Mouse (Mus musculus): ENCODE results near the gene Nxpe4.
"Not testable (repeated sequence)": the region's sequence is repeated elsewhere in the genome, so short reads cannot be mapped to it uniquely, and the experiment has no call there.

Nxpe4 gene

DNA sequence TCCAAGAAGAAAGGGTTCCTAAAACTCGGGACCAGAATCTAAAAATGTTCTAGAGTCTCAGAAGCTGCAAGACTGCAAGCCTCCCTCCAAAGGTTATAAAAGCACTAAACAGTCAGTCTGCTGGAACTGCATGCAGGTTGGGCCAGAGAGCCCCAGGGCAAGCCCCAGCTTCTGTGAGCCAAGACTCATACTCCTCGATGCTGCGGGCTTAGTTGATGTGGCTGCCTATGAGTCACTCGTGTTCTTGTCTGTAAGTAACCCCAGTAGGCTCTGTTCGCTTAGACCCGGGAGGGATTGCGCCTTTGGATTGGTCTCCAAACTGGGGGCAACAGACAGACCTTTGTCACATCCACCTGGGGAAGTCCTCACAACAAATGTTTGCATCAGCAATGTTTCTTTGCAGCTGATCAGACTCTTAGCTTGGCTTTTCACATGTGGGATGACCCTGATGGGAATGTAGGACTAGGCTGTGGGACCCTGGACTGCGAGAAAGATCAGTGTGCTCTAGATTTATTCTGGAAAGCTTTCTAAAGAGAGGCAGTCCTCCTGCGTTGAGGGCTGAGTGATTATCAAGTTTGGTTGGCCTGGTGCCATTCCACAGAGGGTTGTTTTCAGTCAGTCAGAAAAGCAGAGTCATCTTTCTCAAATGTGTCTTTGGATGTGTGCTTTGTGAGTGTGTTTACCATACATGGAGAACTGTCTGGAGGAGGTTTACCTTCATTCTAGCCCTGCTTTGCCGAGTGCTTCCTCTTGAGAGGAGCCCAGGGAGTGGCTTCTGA lies 245.9 kb downstream of the Nxpe4 start:
- no peak for DNase-seq (ENCODE audit: low read depth, low spot score)

DNA sequence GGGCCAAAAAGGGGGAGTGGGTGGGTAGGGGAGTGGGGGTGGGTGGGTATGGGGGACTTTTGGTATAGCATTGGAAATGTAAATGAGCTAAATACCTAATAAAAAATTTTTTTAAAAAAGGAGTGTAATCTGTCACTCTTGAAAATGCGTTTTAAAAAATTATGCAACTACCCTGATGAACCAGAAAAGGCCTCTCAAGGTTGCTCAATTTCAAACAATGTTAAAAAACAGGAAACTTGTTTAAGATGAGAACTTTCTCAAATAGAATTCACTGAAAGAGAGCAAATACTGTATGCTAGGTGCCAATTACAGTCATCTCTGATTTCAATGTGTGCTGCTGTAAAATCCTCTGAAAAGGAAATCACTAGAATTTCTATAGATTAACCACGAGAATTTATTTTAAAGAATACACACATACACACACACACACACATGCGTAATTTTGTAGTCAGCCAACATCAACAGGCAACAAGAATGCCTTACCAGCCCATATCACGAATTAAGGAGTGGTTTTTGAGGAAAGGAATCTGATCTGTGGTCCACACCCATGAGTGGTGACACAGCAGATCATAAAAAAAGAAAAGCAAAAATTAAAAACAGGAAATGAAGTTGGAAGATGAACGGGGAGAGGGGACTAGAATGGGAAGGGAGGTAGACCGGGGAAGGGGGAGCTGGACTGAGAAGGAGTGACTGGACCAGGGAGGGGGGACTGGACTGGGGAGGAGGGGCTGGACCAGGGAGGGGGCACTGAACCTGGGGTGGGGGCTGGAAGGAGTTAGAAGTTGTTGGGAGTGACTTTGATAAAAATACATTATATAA lies 248.6 kb downstream of the Nxpe4 start:
- DNase-seq (ENCODE audit: low read depth, low spot score), result no peak

DNA sequence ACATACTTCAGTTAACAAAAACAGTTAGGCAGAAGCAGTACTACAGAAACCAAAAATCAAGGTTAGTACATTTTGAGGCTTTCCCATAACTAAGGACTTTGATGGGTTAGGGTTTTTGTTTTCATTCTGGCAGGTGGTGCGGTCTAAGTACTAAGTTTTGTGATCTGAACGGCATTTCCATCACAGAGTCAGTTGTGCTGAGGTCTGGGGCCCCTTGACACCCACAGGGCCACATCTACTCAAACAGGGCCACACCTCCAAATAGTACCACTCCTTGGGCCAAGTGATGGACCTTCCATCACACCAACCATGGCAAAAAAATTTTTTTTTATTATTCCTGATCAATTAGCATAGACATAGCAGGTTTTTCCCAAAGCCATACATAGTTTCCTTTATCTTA lies 251.8 kb downstream of the Nxpe4 start:
- DNase-seq (ENCODE audit: low read depth, low spot score), result no peak

DNA sequence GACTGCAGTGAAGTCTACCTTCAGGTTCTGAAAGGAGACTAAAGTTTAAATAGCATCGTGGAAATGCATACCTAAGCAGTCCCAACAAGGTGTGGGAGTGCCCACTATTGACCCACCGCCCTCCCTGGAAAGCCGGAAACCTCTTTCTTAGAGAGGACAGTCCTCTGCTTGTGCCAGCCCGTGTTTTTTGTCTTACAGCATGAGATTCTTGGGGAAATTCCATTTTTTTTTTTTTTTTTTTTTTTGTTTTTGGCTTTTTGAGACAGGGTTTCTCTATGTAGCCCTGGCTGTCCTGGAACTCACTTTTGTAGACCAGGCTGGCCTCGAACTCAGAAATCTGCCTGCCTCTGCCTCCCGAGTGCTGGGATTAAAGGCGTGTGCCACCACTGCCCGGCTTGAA lies 255.5 kb downstream of the Nxpe4 start:
- DNase-seq (ENCODE audit: low read depth, low spot score), result not testable (repeated sequence)

DNA sequence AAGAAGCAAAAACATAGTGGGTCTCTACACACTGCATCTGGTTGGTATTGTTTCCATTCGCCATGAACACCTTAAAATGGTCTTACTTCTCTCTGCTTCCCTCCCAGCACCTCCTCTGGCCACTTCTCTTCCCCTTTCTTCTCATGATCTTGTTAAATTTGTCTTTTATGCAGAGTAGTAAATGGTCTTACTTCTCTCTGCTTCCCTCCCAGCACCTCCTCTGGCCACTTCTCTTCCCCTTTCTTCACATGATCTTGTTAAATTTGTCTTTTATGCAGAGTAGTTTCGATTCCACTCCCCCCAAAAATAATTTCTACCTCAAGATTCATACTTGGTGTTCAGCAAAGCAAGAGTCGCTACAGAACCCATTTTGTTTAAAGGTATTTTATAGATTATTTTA lies 256.2 kb downstream of the Nxpe4 start:
- DNase-seq (ENCODE audit: low read depth, low spot score), result no peak

DNA sequence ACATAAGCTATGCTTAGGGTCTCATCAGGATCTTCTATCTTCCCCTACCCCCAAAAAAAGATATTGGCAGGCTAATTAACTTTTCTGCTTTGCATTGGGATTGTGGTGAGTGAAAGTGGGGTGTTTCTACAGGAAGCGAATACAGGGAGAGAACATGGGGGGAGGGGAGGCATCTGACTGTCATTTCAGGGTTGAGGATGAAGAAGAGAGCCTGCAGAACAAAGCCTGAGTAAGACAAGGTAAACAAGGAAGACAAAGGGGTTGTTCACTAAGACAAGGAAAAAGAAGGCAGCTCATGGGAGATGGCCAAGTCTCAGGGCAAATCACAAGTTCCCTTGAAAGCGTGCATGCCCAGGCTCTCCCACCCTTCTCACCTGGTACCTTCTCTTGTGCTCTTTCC lies 256.6 kb downstream of the Nxpe4 start:
- no peak for DNase-seq (ENCODE audit: low read depth, low spot score)

DNA sequence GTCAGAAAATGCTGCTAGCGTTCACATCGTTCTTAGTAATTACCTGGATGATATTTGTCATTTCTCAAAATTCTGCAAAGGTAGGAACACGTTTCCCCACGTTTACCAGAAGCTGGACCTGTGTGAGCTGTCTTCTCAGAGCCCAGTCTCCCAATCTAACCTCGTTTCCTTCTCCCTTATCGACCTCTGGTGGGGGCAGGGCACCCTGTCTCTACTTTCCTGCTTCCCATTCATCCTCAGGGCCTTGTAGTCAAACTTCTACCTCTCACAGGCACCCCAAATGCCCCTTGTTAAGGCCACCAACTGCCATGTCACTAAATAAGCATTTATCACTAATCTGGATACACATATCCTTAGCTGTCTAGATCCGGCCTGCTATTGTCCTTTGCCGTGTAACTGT lies 257.0 kb downstream of the Nxpe4 start:
- DNase-seq (ENCODE audit: low read depth, low spot score), result no peak

DNA sequence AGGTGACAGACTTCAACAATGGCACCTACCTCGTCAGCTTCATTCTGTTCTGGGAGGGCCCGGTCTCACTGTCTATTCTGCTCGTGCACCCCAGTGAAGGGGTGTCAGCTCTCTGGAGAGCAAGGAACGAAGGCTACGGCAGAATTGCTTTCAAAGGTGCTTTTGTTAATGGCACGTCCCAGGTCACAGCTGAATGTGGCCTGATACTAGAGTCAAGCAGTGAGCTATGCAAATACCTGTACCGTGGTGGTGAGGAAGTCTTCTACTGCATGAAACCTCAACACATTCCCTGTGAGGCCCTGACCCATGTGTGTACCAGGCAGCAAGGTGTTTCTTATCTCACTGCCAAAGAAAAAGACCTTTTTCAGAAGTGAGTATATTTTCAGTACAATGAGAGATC lies 258.6 kb downstream of the Nxpe4 start:
- no peak for DNase-seq (ENCODE audit: low read depth, low spot score)

DNA sequence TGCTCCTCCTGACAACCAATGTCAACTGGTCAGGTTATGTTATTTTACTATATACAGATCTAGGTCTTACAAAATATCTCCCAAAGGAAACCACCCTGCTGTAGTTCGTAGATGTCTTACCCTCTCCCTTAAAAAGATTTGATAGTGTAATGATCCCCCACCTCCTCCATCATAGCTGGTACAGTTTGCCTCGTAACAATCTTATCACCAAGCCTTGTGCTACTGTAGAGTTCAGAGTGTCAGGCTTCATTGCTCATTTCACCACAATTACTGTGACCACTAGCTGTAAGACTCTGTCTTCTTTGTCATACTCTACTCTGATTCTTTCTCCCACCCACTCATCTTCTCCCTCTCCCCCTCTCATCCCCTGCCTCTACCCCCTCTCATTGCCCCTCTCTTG lies 259.2 kb downstream of the Nxpe4 start:
- DNase-seq (ENCODE audit: low read depth, low spot score), result no peak

DNA sequence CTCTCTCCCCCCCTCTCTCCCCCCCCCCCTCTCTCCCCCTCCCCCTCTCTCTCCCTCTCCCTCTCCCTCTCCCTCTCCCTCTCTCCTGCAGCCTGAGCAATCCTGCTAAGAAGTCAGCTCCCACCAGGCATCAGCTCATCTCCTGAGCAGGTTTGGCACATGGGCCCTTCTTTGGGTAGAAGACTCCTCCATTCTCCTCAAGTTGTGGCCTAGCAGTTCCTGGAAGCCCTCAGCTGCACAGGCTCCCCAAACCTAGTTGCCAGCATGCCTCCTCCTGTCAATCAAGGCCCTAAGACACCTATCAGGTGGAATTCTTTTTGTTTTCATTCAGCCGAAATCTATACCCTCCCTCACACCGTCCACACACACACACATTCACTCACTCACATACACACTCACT lies 259.7 kb downstream of the Nxpe4 start:
- DNase-seq (ENCODE audit: low read depth, low spot score), result no peak

DNA sequence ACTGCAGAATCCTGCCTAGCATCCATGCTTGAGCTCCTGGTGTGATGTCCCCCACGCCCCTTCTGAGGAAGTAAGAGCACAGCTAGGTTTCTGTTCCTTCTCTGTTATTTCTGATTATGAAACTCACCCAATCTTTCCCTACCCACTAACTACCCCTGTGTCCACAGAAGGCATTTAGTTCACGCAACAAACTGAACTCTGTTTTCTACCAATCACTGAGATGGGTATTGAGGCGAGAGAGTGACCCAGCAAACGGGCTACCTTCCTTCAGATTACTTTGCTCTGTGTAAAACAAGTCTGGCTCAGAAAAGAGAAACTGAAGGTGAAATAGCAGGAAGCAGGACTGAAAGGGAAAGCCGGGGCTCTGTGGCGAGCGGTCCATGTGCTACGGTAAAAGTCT lies 260.6 kb downstream of the Nxpe4 start:
- no peak for DNase-seq (ENCODE audit: low read depth, low spot score)

DNA sequence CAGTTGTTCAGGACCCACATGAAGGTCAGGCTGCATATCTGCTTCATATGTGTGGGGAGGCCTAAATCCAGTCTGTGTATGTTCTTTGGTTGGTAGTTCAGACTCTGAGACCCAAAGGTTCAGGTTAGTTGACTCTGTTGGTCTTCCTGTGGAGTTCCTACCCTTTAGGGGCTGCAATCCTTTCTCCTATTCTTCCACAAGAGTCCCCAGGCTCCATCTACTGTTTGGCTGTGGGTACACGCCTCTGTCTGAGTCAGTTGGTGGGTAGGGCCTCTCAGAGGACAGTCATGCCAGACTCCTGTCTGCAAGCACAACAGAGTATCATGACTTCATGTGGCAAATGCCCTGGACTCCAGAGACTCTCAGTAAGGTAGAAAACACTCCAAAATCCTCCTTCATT lies 261.4 kb downstream of the Nxpe4 start:
- DNase-seq (ENCODE audit: low read depth, low spot score), result no peak

DNA sequence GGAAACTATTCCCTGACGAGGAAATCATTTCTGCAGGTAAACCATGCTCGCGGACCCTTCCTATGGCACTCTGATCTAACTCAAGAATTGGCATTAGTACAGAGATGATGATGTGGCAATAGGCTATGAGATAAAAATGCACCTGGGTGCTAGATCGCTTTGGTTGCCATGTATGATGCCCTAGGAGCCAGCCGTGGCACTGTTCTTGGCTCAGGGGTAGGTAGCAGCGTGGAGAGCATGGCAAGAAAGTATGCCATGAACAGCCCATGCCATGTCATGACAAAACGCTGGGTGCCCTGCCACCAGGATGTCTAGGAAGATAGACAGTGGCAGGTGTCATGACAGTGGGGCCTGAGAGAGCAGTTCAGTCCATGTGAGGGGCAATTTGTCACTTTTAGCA lies 265.4 kb downstream of the Nxpe4 start:
- DNase-seq (ENCODE audit: low read depth, low spot score), result no peak

DNA sequence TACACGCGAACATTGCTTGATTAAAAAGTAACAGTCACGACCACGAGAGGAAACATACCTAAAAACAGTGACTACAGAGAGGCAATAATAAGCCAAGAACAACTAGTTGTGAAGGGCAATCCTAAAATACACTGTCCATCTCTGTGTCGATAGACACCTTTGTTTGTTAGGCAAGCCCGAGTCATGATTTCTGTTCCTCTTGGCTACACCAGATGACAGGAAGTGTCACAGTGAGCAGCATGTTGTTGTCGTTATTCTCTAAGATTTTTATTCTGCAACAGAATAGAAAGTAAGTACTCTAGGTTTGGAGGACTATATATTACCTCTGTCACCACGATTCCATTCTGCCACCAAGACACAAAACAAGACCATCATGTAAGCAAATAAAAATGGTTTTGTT lies 270.6 kb downstream of the Nxpe4 start:
- DNase-seq (ENCODE audit: low read depth, low spot score), result no peak

DNA sequence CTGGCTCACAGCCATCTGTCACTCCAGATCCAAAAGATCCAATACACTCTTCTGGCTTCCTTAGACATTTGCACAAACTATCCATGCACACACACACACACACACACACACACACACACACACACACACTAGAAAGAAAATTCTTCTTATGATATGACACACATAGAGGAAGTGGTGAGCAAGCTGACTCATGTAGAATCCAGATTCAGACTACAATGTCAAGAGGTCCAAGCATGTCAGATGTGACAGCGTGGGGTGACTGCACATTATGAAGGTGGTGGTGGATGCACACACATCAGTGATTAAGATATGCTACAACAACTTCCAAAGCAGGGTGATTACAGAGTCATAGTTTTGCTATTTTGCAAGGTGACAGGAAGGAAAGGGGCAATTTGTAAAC lies 282.1 kb downstream of the Nxpe4 start:
- no peak for DNase-seq (ENCODE audit: low read depth, low spot score)

DNA sequence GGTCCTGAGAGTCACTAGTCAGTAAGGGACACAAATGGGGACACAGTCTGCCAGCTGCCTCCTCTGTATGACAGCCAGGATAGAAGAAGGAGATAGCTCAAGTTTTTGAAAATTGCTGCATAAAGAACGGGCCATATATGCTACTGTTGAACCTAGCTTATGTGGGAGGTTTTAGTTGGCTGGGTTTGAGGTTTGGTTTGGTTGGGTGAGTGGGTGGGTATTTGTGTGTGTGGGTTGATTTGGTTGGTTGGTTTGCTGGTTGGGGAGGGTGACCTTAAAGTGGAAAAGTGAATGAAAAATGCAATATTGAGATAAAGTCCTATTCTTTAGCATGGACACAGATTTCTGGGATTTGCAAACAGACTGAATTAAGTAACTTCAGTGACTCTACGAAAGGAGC lies 283.0 kb downstream of the Nxpe4 start:
- no peak for DNase-seq (ENCODE audit: low read depth, low spot score)

DNA sequence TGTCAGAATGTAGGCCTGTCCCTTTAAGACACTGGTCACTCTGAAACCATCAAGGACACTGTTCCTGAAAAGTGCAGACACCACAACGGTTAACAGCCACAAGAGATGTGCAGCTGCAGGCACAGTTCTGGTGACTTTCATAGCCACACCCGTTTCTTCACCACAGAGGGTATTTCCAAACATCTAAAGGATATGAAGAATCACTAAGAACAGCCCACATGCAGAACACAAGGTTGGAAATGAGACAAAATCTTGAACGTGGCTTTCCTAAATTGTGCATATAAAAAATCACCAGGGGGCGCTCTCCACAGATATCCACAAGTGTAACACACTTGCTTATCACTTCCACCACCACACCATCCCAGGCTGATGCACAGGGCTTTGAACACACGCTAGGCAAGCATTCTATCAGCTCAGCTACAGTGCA lies 286.0 kb downstream of the Nxpe4 start:
- DNase-seq (ENCODE audit: low read depth, low spot score), result peak; percentile 53
